Mouse (Mus musculus) kidney, postnatal 36 days (tissue): ENCODE data around the gene Gpx4.

ENCODE experiments used
- DNase-seq, 2 experiments: peaks; one replicate each; pipeline ENCODE4 v3.0.0; 2021 to 2022; ENCODE audit warnings: mixed read lengths in 2 of 2

Gene Gpx4

GRCm38 (mm10) chr10:80105926-80106325 is 59.0 kb downstream of the Gpx4 start:
- no peak for DNase-seq
